ENCODE assay signal across 32 mouse cellular contexts in genomic region chr2:34111286-34111685, GRCm38 (mm10).
A peak's percentile ranks its signal among the peaks of the same experiment; 100 is the strongest.
DNase-seq lines count a peak whose midpoint lies in the region; ATAC-seq lines count a peak whose summit lies in the region.
"Had no signal": no experiment of that assay in that cellular context is flagged by ENCODE, and none has a peak within 500 bp of the region (broad histone marks: within the 10 kb centered on the region; RNA-seq: fewer than 3 reads in every experiment).

No protein-coding gene starts in this region.

- H3K27me3 ChIP-seq in embryonic facial prominence, embryonic 14.5 days (replicated peaks; ENCODE audit: control insufficient read depth, insufficient read depth, low read length): 0 out of 2 replicates have a peak, but pooled peaks cover 5% of the 10 kb centered on the region
- H3K27me3 ChIP-seq in embryonic facial prominence, embryonic 10.5 days (replicated peaks; ENCODE audit: low read depth, poor library complexity, severe bottlenecking): 0 out of 2 replicates have a peak, but pooled peaks cover 5% of the 10 kb centered on the region
- H3K27me3 ChIP-seq in midbrain, embryonic 10.5 days (ENCODE audit: low read depth, poor library complexity, severe bottlenecking): no peaks in the 10 kb centered on the region
- H3K27me3 ChIP-seq in midbrain, embryonic 13.5 days: no peaks in the 10 kb centered on the region
- H3K27me3 ChIP-seq: neural tube, embryonic 13.5 days had no signal

- no peak overlapping the region for H3K27ac ChIP-seq in embryonic facial prominence, embryonic 14.5 days (replicated peaks; ENCODE audit: low read depth, low read length)
- no peak overlapping the region for H3K27ac ChIP-seq in embryonic facial prominence, embryonic 10.5 days (replicated peaks)
- peak overlapping the region; percentile 57; the same call in 1 of the 2 replicates for H3K27ac ChIP-seq in midbrain, embryonic 10.5 days (replicated peaks)
- no peak overlapping the region for H3K27ac ChIP-seq in midbrain, embryonic 13.5 days
- H3K27ac ChIP-seq: forebrain, embryonic 13.5 days; hindbrain, embryonic 14.5 days; kidney, embryonic 15.5 days; limb, embryonic 13.5 days; neural tube, embryonic 13.5 days; stomach, postnatal 0 days had no signal

- peak; percentile 12 for DNase-seq in cerebellum, adult 11-12 months
- DNase-seq in cerebellum, adult 9-10 months: no peak
- DNase-seq in embryonic facial prominence, embryonic 14.5 days (ENCODE audit: low spot score): peak; percentile 34
- no peak for DNase-seq in embryonic facial prominence, embryonic 10.5 days (ENCODE audit: low spot score)
- DNase-seq in midbrain, embryonic 10.5 days (ENCODE audit: low spot score): no peak
- DNase-seq in cerebellum, postnatal 14 days: peak; percentile 61 to 62
- no peak for DNase-seq in embryo, embryonic 10.5 days (ENCODE audit: low spot score)
- DNase-seq: adrenal gland, adult 2 months; adrenal gland, postnatal 36 days; gastrocnemius, postnatal 25 days; heart, adult 11 months; heart, postnatal 4 days; kidney, adult 18-20 months; kidney, postnatal 25 days; liver, postnatal 0 days; lung, postnatal 4 days; right cerebral cortex, postnatal 25 days; spleen, adult 18-20 months; thymus, adult 18-20 months; thymus, postnatal 25 days had no signal

- no peak overlapping the region for H3K9ac ChIP-seq in embryonic facial prominence, embryonic 14.5 days (ENCODE audit: low read depth, low read length)
- no peak overlapping the region for H3K9ac ChIP-seq in midbrain, embryonic 13.5 days (replicated peaks)
- H3K9ac ChIP-seq: forebrain, embryonic 13.5 days; hindbrain, embryonic 14.5 days; kidney, embryonic 15.5 days; limb, embryonic 13.5 days; liver, postnatal 0 days; neural tube, embryonic 13.5 days had no signal

- H3K36me3 ChIP-seq in embryonic facial prominence, embryonic 14.5 days (ENCODE audit: control insufficient read depth, insufficient read depth, low read length): no peaks in the 10 kb centered on the region
- H3K36me3 ChIP-seq in embryonic facial prominence, embryonic 10.5 days (replicated peaks): no peaks in the 10 kb centered on the region
- no peaks in the 10 kb centered on the region for H3K36me3 ChIP-seq in midbrain, embryonic 10.5 days
- no peaks in the 10 kb centered on the region for H3K36me3 ChIP-seq in midbrain, embryonic 13.5 days
- H3K36me3 ChIP-seq: kidney, embryonic 15.5 days; limb, embryonic 13.5 days; neural tube, embryonic 13.5 days had no signal

- H3K9me3 ChIP-seq in embryonic facial prominence, embryonic 14.5 days (ENCODE audit: control insufficient read depth, low read length): no peaks in the 10 kb centered on the region
- no peaks in the 10 kb centered on the region for H3K9me3 ChIP-seq in embryonic facial prominence, embryonic 10.5 days
- H3K9me3 ChIP-seq in midbrain, embryonic 10.5 days (replicated peaks): no peaks in the 10 kb centered on the region
- no peaks in the 10 kb centered on the region for H3K9me3 ChIP-seq in midbrain, embryonic 13.5 days
- H3K9me3 ChIP-seq: forebrain, embryonic 13.5 days; kidney, embryonic 15.5 days; limb, embryonic 13.5 days; neural tube, embryonic 13.5 days had no signal

- H3K4me1 ChIP-seq in embryonic facial prominence, embryonic 14.5 days (ENCODE audit: control insufficient read depth, insufficient read depth, low read length): no peaks in the 10 kb centered on the region; the same call in 1 of the 2 replicates
- peaks cover 22% of the 10 kb centered on the region for H3K4me1 ChIP-seq in embryonic facial prominence, embryonic 10.5 days
- H3K4me1 ChIP-seq in midbrain, embryonic 10.5 days: peaks cover 14% of the 10 kb centered on the region
- H3K4me1 ChIP-seq in midbrain, embryonic 13.5 days (replicated peaks): peaks cover 30% of the 10 kb centered on the region
- H3K4me1 ChIP-seq: megakaryocyte, embryonic 14.5 days had no signal

- H3K4me2 ChIP-seq in embryonic facial prominence, embryonic 14.5 days (ENCODE audit: low read depth, low read length): no peak overlapping the region
- H3K4me2 ChIP-seq in midbrain, embryonic 13.5 days (replicated peaks): no peak overlapping the region
- H3K4me2 ChIP-seq: forebrain, embryonic 13.5 days; heart, embryonic 11.5 days; hindbrain, embryonic 14.5 days; kidney, embryonic 15.5 days; limb, embryonic 13.5 days; liver, embryonic 11.5 days; neural tube, embryonic 13.5 days had no signal

- H3K4me3 ChIP-seq in embryonic facial prominence, embryonic 14.5 days (ENCODE audit: low read depth, low read length): no peak overlapping the region
- no peak overlapping the region for H3K4me3 ChIP-seq in embryonic facial prominence, embryonic 10.5 days
- H3K4me3 ChIP-seq in midbrain, embryonic 10.5 days: no peak overlapping the region
- no peak overlapping the region for H3K4me3 ChIP-seq in midbrain, embryonic 13.5 days (replicated peaks)
- H3K4me3 ChIP-seq: forebrain, embryonic 13.5 days; kidney, embryonic 15.5 days; limb, embryonic 13.5 days; megakaryocyte, embryonic 14.5 days; neural tube, embryonic 13.5 days had no signal

- WGBS in embryonic facial prominence, embryonic 14.5 days: 39% methylated on average over 3 of the region's 3 CpGs
- WGBS in embryonic facial prominence, embryonic 10.5 days: 62% methylated on average over 3 of the region's 3 CpGs
- WGBS in midbrain, embryonic 10.5 days: 64% methylated on average over 3 of the region's 3 CpGs
- WGBS in midbrain, embryonic 13.5 days: 35% methylated on average over 3 of the region's 3 CpGs

- ATAC-seq in embryonic facial prominence, embryonic 14.5 days (ENCODE audit: low read depth): no peak
- no peak for ATAC-seq in midbrain, embryonic 13.5 days
- ATAC-seq: activated CD4-positive, CD25-positive, alpha-beta regulatory T cell, adult 4 months; forebrain, embryonic 13.5 days; inflammation-experienced regulatory T-cells, adult 6 months; liver, postnatal 0 days had no signal

Comparison
In these comparisons a context has a peak if more than half of its experiments do, and no peak if none do; other contexts are left out.
1. DNase-seq: peak in cerebellum, adult 11-12 months (single experiment), embryonic facial prominence, embryonic 14.5 days (single experiment) and cerebellum, postnatal 14 days (2 of 2); none in cerebellum, adult 9-10 months (single experiment), embryonic facial prominence, embryonic 10.5 days (single experiment), midbrain, embryonic 10.5 days (single experiment) and embryo, embryonic 10.5 days (single experiment).